Mouse (Mus musculus) hindbrain, embryonic 15.5 days (tissue): ENCODE measurements at regions not wholly inside any gene's neighbourhood (a gene's known extent, or its start where the extent isn't known, plus 50 kb on each side); places are given as distances from the start of the nearest gene placed in this dataset.

Experiments used
- ATAC-seq: fragments of 200-750 bp; cut with Nextera tagmentation; 2 replicates; pipeline ENCODE4 v1.8.0; 2017; ENCODE audit warnings: low read depth, moderate number of reproducible peaks, moderate TSS enrichment; ENCODE audit not compliant: low FRiP score
- H3K27ac ChIP-seq: fragments of 300-500 bp; sonication (generic); replicated peaks from 2 replicates; pipeline ENCODE4 v1.5.1; 2015; ENCODE audit warnings: mild to moderate bottlenecking, inconsistent platforms
- H3K27me3 ChIP-seq: fragments of 300-500 bp; sonication (generic); 2 replicates; pipeline ENCODE4 v1.6.1; 2015; ENCODE audit warnings: control low read depth, inconsistent platforms
- H3K36me3 ChIP-seq: fragments of 300-500 bp; sonication (generic); 2 replicates; pipeline ENCODE4 v1.6.1; 2015; ENCODE audit warnings: control low read depth, inconsistent platforms
- H3K4me1 ChIP-seq: fragments of 300-500 bp; sonication (generic); replicated peaks from 2 replicates; pipeline ENCODE4 v1.6.1; 2015; ENCODE audit warnings: control low read depth, inconsistent platforms
- H3K4me2 ChIP-seq: fragments of 300-500 bp; sonication (generic); 2 replicates; pipeline ENCODE4 v1.6.1; 2015; ENCODE audit warnings: moderate library complexity, mild to moderate bottlenecking, inconsistent platforms
- H3K4me3 ChIP-seq: fragments of 300-500 bp; sonication (generic); 2 replicates; pipeline ENCODE4 v1.5.1; 2015; ENCODE audit warnings: mild to moderate bottlenecking, inconsistent platforms
- H3K9ac ChIP-seq: fragments of 300-500 bp; sonication (generic); 2 replicates; pipeline ENCODE4 v1.6.1; 2015; ENCODE audit warnings: inconsistent platforms
- H3K9me3 ChIP-seq: fragments of 300-500 bp; sonication (generic); 2 replicates; pipeline ENCODE4 v1.6.1; 2016; ENCODE audit warnings: control low read depth, inconsistent platforms
- WGBS: fragments of 180-500 bp; shearing (Covaris S2); methylation state at CpG from one replicate; pipeline ENCODE4 v1.1.7; 2015; 5-methylcytosine and 5-hydroxymethylcytosine counted together

- no peaks in the 10 kb centered on the region for H3K36me3 ChIP-seq
- H3K27me3 ChIP-seq: no peaks in the 10 kb centered on the region
- H3K4me2 ChIP-seq: no peak overlapping the region
- no peaks in the 10 kb centered on the region for H3K4me1 ChIP-seq
- H3K27ac ChIP-seq: no peak overlapping the region
- H3K4me3 ChIP-seq: no peak overlapping the region
- 83% methylated on average over 6 of the region's 6 CpGs for WGBS
- no peak for ATAC-seq
- no peaks in the 10 kb centered on the region for H3K9me3 ChIP-seq
- H3K9ac ChIP-seq: no peak overlapping the region
Observed at GRCm38 (mm10) chr1:185052700-185053099, 53.3 kb upstream of the Mark1 start.

- 85% methylated on average over 2 of the region's 2 CpGs for WGBS
Observed at GRCm38 (mm10) chr1:185049980-185050379, 50.6 kb upstream of the Mark1 start.

More at GRCm38 (mm10) chr1:185049980-185050379, 50.6 kb upstream of the Mark1 start:
- Histone ChIP-seq H3K36me3 (no peaks in the 10 kb centered on the region), H3K9ac (no peak overlapping the region), H3K4me3 (no peak overlapping the region), H3K9me3 (no peaks in the 10 kb centered on the region), H3K27ac (no peak overlapping the region), H3K27me3 (no peaks in the 10 kb centered on the region), H3K4me1 (no peaks in the 10 kb centered on the region), H3K4me2 (no peak overlapping the region)
- ATAC-seq: no peak
